19 mouse cellular contexts compared by ENCODE assay signal in genomic region chr15:93853221-93853620, GRCm38 (mm10).
DNase-seq lines count a peak whose midpoint lies in the region; ATAC-seq lines count a peak whose summit lies in the region.
"Had no signal": no experiment of that assay in that cellular context is flagged by ENCODE, and none has a peak within 500 bp of the region (broad histone marks: within the 10 kb centered on the region; RNA-seq: fewer than 3 reads in every experiment).

No protein-coding gene starts in this region.

- H3K36me3 ChIP-seq in limb, embryonic 13.5 days = no peaks in the 10 kb centered on the region
- H3K36me3 ChIP-seq in limb, embryonic 10.5 days = no peaks in the 10 kb centered on the region
- H3K36me3 ChIP-seq in stomach, embryonic 16.5 days (ENCODE audit: control insufficient read depth, insufficient read depth, low read length) = no peaks in the 10 kb centered on the region
- H3K36me3 ChIP-seq: forebrain, embryonic 12.5 days; hindbrain, embryonic 15.5 days; midbrain, embryonic 13.5 days had no signal

- no peak overlapping the region for H3K4me2 ChIP-seq in limb, embryonic 13.5 days (replicated peaks)
- H3K4me2 ChIP-seq in stomach, embryonic 16.5 days (ENCODE audit: low read depth, low read length) = no peak overlapping the region
- H3K4me2 ChIP-seq: forebrain, embryonic 12.5 days; hindbrain, embryonic 15.5 days; midbrain, embryonic 13.5 days had no signal

- WGBS in limb, embryonic 13.5 days = 49% methylated on average over 3 of the region's 3 CpGs
- 78% methylated on average over 3 of the region's 3 CpGs for WGBS in limb, embryonic 10.5 days
- WGBS in stomach, embryonic 16.5 days = 32% methylated on average over 3 of the region's 3 CpGs

- H3K27ac ChIP-seq in limb, embryonic 13.5 days = peak overlapping the region; percentile 11; the same call in 1 of the 2 replicates
- no peak overlapping the region for H3K27ac ChIP-seq in limb, embryonic 10.5 days
- H3K27ac ChIP-seq in stomach, embryonic 16.5 days (ENCODE audit: low read length) = 0 out of 2 replicates have a peak overlapping the region, but pooled peaks have one; percentile 44
- H3K27ac ChIP-seq: forebrain, embryonic 12.5 days; hindbrain, embryonic 15.5 days; macrophage; midbrain, embryonic 13.5 days had no signal

- no peak for ATAC-seq in limb, embryonic 13.5 days (ENCODE audit: low FRiP score, low read depth)
- no peak for ATAC-seq in stomach, embryonic 16.5 days (ENCODE audit: insufficient read depth, low FRiP score)
- ATAC-seq: midbrain, embryonic 13.5 days had no signal

- peak; percentile 34 to 61 for DNase-seq in frontal cortex, adult 2 months (ENCODE audit: extremely low spot score in 1 of 2, low spot score in 1 of 2)
- no peak for DNase-seq in frontal cortex, postnatal 25 days (ENCODE audit: low spot score in 2 of 2)
- no peak for DNase-seq in limb, embryonic 10.5 days (ENCODE audit: low spot score)
- DNase-seq in gonadal fat pad, adult 2 months (ENCODE audit: low read depth) = peak; percentile 82
- no peak for DNase-seq in spleen, postnatal 4 days (ENCODE audit: low spot score in 2 of 2)
- no peak for DNase-seq in right cerebral cortex, postnatal 4 days
- DNase-seq: cerebellum, postnatal 14 days; heart, postnatal 10 days; kidney, adult 9 months; liver; lung, adult 18-20 months; right cerebral cortex, postnatal 25 days; thymus, postnatal 36 days had no signal

- peaks cover 36% of the 10 kb centered on the region for H3K4me1 ChIP-seq in limb, embryonic 13.5 days
- peaks cover 26% of the 10 kb centered on the region for H3K4me1 ChIP-seq in limb, embryonic 10.5 days
- H3K4me1 ChIP-seq in stomach, embryonic 16.5 days (ENCODE audit: control insufficient read depth, insufficient read depth, low read length) = no peaks in the 10 kb centered on the region
- H3K4me1 ChIP-seq: forebrain, embryonic 12.5 days; hindbrain, embryonic 15.5 days; midbrain, embryonic 13.5 days had no signal

- 0 out of 2 replicates have a peak, but pooled peaks cover 4% of the 10 kb centered on the region for H3K9me3 ChIP-seq in limb, embryonic 13.5 days
- H3K9me3 ChIP-seq in limb, embryonic 10.5 days (replicated peaks) = no peaks in the 10 kb centered on the region
- H3K9me3 ChIP-seq in stomach, embryonic 16.5 days (replicated peaks; ENCODE audit: control insufficient read depth, low read length) = no peaks in the 10 kb centered on the region
- H3K9me3 ChIP-seq: forebrain, embryonic 12.5 days; hindbrain, embryonic 15.5 days; midbrain, embryonic 13.5 days had no signal

- no peak overlapping the region for H3K4me3 ChIP-seq in limb, embryonic 13.5 days
- H3K4me3 ChIP-seq in limb, embryonic 10.5 days = no peak overlapping the region
- no peak overlapping the region for H3K4me3 ChIP-seq in stomach, embryonic 16.5 days (replicated peaks; ENCODE audit: low read length)
- H3K4me3 ChIP-seq: forebrain, embryonic 12.5 days; hindbrain, embryonic 15.5 days; midbrain, embryonic 13.5 days had no signal

- no peaks in the 10 kb centered on the region for H3K27me3 ChIP-seq in limb, embryonic 13.5 days
- no peaks in the 10 kb centered on the region for H3K27me3 ChIP-seq in limb, embryonic 10.5 days (ENCODE audit: low read depth, poor library complexity, severe bottlenecking)
- H3K27me3 ChIP-seq in stomach, embryonic 16.5 days (ENCODE audit: control insufficient read depth, insufficient read depth, low read length) = no peaks in the 10 kb centered on the region
- H3K27me3 ChIP-seq: forebrain, embryonic 12.5 days; hindbrain, embryonic 15.5 days; midbrain, embryonic 13.5 days had no signal

- H3K9ac ChIP-seq in limb, embryonic 13.5 days = no peak overlapping the region
- H3K9ac ChIP-seq in stomach, embryonic 16.5 days (ENCODE audit: low read length) = no peak overlapping the region
- H3K9ac ChIP-seq: forebrain, embryonic 12.5 days; hindbrain, embryonic 15.5 days; midbrain, embryonic 13.5 days had no signal

Comparison
In these comparisons a context has a peak if more than half of its experiments do, and no peak if none do; other contexts are left out.
1. DNase-seq: peak in frontal cortex, adult 2 months (2 of 2) and gonadal fat pad, adult 2 months (single experiment); none in frontal cortex, postnatal 25 days (0 of 2), limb, embryonic 10.5 days (single experiment), spleen, postnatal 4 days (0 of 2) and right cerebral cortex, postnatal 4 days (single experiment).